Mouse (Mus musculus) MEL (cell line): Measurements from ENCODE around the gene Slc35c2. TPM values are rescaled to one million over a fixed set of nuclear protein-coding genes. Genes with fewer than 3 reads are reported as not detected.

ENCODE experiments used
- DNase-seq: peaks from one replicate; pipeline ENCODE4 v3.0.0; 2011; ENCODE audit warnings: low read depth, low spot score
- H3K27ac ChIP-seq: 2 replicates; pipeline ENCODE4 v1.5.1; 2012; ENCODE audit warnings: low read depth, mild to moderate bottlenecking, control low read depth, low read length, moderate library complexity; ENCODE audit not compliant: control insufficient read depth
- H3K27me3 ChIP-seq, 2 experiments: fragments of 150-350 bp in 1 of 2; sonication (generic) in 1 of 2; 2 replicates each; pipeline ENCODE4 v1.6.1; 2012; ENCODE audit warnings: low read length in 2 of 2, mild to moderate bottlenecking in 2 of 2, improper control_type of control experiment in 1 of 2, moderate library complexity in 1 of 2; ENCODE audit not compliant: insufficient read depth in 2 of 2, control insufficient read depth in 1 of 2
- H3K36me3 ChIP-seq, 2 experiments: 2 replicates each; pipeline ENCODE4 v1.6.1; 2012 to 2014; ENCODE audit warnings: low read length in 2 of 2, improper control_type of control experiment in 1 of 2, inconsistent platforms in 1 of 2, mild to moderate bottlenecking in 1 of 2; ENCODE audit not compliant: insufficient read depth in 2 of 2, control insufficient read depth in 1 of 2
- H3K4me1 ChIP-seq, 2 experiments: fragments of 150-350 bp in 1 of 2; sonication (generic) in 1 of 2; 2 replicates each; pipeline ENCODE4 v1.6.1; 2012; ENCODE audit warnings: low read length in 2 of 2, improper control_type of control experiment in 1 of 2, mild to moderate bottlenecking in 1 of 2; ENCODE audit not compliant: insufficient read depth in 2 of 2, control insufficient read depth in 1 of 2
- H3K4me3 ChIP-seq, 2 experiments: fragments of 150-350 bp in 1 of 2; sonication (generic) in 1 of 2; 2 replicates each; pipeline ENCODE4 v1.5.1; 2012; ENCODE audit warnings: low read depth in 2 of 2, low read length in 2 of 2, mild to moderate bottlenecking in 2 of 2, moderate library complexity in 2 of 2, control low read depth in 1 of 2, improper control_type of control experiment in 1 of 2; ENCODE audit not compliant: control insufficient read depth in 1 of 2, insufficient read depth in 1 of 2
- H3K79me2 ChIP-seq: 2 replicates; pipeline ENCODE4 v1.6.1; 2012; ENCODE audit warnings: mild to moderate bottlenecking, low read length, moderate library complexity; ENCODE audit not compliant: control insufficient read depth, poor library complexity, insufficient read depth
- H3K9ac ChIP-seq: 2 replicates; pipeline ENCODE4 v1.6.1; 2012; ENCODE audit warnings: low read depth, mild to moderate bottlenecking, control low read depth, low read length, moderate library complexity; ENCODE audit not compliant: control insufficient read depth, poor library complexity, severe bottlenecking
- H3K9me3 ChIP-seq: fragments of 150-350 bp; sonication (generic); replicated peaks from 2 replicates; pipeline ENCODE4 v1.6.1; 2012; ENCODE audit warnings: mild to moderate bottlenecking, low read length, improper control_type of control experiment, moderate library complexity; ENCODE audit not compliant: insufficient read depth
- CTCF ChIP-seq, 3 experiments: IDR thresholded peaks in 2 of 3; conservative IDR thresholded peaks in 1 of 3; 2 replicates each; pipeline ENCODE4 v1.5.1; 2011 to 2012; ENCODE audit warnings: low read length in 3 of 3, low read depth in 2 of 3, mild to moderate bottlenecking in 2 of 3, improper control_type of control experiment in 1 of 3, inconsistent platforms in 1 of 3, mixed read lengths in 1 of 3, moderate library complexity in 1 of 3; ENCODE audit not compliant: control insufficient read depth in 1 of 3, insufficient read depth in 1 of 3, poor library complexity in 1 of 3, severe bottlenecking in 1 of 3
- E2F4 ChIP-seq: IDR thresholded peaks from 2 replicates; pipeline ENCODE4 v1.6.1; 2011; ENCODE audit warnings: low read depth, low read length, improper control_type of control experiment, borderline replicate concordance
- ELF1 ChIP-seq: IDR thresholded peaks from 2 replicates; pipeline ENCODE4 v1.6.1; 2014; ENCODE audit warnings: low read depth, mild to moderate bottlenecking, inconsistent platforms, low read length, improper control_type of control experiment, moderate library complexity
- ETS1 ChIP-seq: IDR thresholded peaks from 2 replicates; pipeline ENCODE4 v1.6.1; 2012; ENCODE audit warnings: low read depth, mild to moderate bottlenecking, inconsistent platforms, low read length, improper control_type of control experiment, moderate library complexity
- HCFC1 ChIP-seq: IDR thresholded peaks from 2 replicates; pipeline ENCODE4 v1.6.1; 2012; ENCODE audit warnings: low read depth, mild to moderate bottlenecking, inconsistent platforms, low read length, improper control_type of control experiment, moderate library complexity
- JUND ChIP-seq: IDR thresholded peaks from 2 replicates; pipeline ENCODE4 v1.6.1; 2011; ENCODE audit warnings: low read depth, mild to moderate bottlenecking, improper control_type of control experiment, low read length
- KAT2A ChIP-seq: conservative IDR thresholded peaks from 2 replicates; pipeline ENCODE4 v1.6.1; 2012; ENCODE audit warnings: low read depth, low read length, improper control_type of control experiment, inconsistent platforms
- MEF2A ChIP-seq: IDR thresholded peaks from 2 replicates; pipeline ENCODE4 v1.6.1; 2014; ENCODE audit warnings: low read depth, mild to moderate bottlenecking, inconsistent platforms, low read length, improper control_type of control experiment; ENCODE audit not compliant: poor library complexity, insufficient replicate concordance, severe bottlenecking; ENCODE audit errors: extremely low read depth
- MXI1 ChIP-seq: IDR thresholded peaks from 2 replicates; pipeline ENCODE4 v1.6.1; 2011; ENCODE audit warnings: mild to moderate bottlenecking, low read depth, low read length, improper control_type of control experiment
- MYB ChIP-seq: IDR thresholded peaks from 2 replicates; pipeline ENCODE4 v1.6.1; 2011; ENCODE audit warnings: mild to moderate bottlenecking, low read depth, low read length, improper control_type of control experiment
- MYC ChIP-seq: IDR thresholded peaks from 2 replicates; pipeline ENCODE4 v1.6.1; 2011; ENCODE audit warnings: low read depth, mild to moderate bottlenecking, low read length, improper control_type of control experiment, moderate library complexity
- NELFE ChIP-seq: IDR thresholded peaks from 2 replicates; pipeline ENCODE4 v1.6.1; 2011; ENCODE audit warnings: low read depth, low read length, improper control_type of control experiment
- POLR2A ChIP-seq, 2 experiments: IDR thresholded peaks; 2 replicates each; pipeline ENCODE4 v1.6.1; 2011 to 2012; ENCODE audit warnings: low read length in 2 of 2, mild to moderate bottlenecking in 2 of 2, control low read depth in 1 of 2, improper control_type of control experiment in 1 of 2, low read depth in 1 of 2, moderate library complexity in 1 of 2; ENCODE audit not compliant: control insufficient read depth in 1 of 2, insufficient read depth in 1 of 2, poor library complexity in 1 of 2
- POLR2AphosphoS5 ChIP-seq: IDR thresholded peaks from 2 replicates; pipeline ENCODE4 v1.6.1; 2012; ENCODE audit warnings: low read depth, borderline replicate concordance, mild to moderate bottlenecking, inconsistent platforms, low read length, moderate library complexity, mixed read lengths
- SIN3A ChIP-seq: IDR thresholded peaks from 2 replicates; pipeline ENCODE4 v1.6.1; 2012; ENCODE audit warnings: low read length, improper control_type of control experiment, inconsistent platforms
- TAL1 ChIP-seq: IDR thresholded peaks from 2 replicates; pipeline ENCODE4 v1.6.1; 2012; ENCODE audit warnings: mild to moderate bottlenecking, inconsistent platforms, low read length, moderate library complexity, mixed read lengths
- TCF12 ChIP-seq: IDR thresholded peaks from 2 replicates; pipeline ENCODE4 v1.6.1; 2014; ENCODE audit warnings: low read depth, mild to moderate bottlenecking, inconsistent platforms, low read length, improper control_type of control experiment, moderate library complexity
- USF2 ChIP-seq, 2 experiments: IDR thresholded peaks; 2 replicates each; pipeline ENCODE4 v1.6.1; 2011 to 2012; ENCODE audit warnings: improper control_type of control experiment in 2 of 2, low read length in 2 of 2, borderline replicate concordance in 1 of 2, inconsistent platforms in 1 of 2, low read depth in 1 of 2, mild to moderate bottlenecking in 1 of 2; ENCODE audit not compliant: insufficient read depth in 1 of 2
- ZKSCAN1 ChIP-seq: IDR thresholded peaks from 2 replicates; pipeline ENCODE4 v1.6.1; 2012; ENCODE audit warnings: low read depth, mild to moderate bottlenecking, inconsistent platforms, low read length, improper control_type of control experiment, moderate library complexity
- ZNF384 ChIP-seq: IDR thresholded peaks from 2 replicates; pipeline ENCODE4 v1.6.1; 2012; ENCODE audit warnings: low read depth, mild to moderate bottlenecking, inconsistent platforms, low read length, improper control_type of control experiment
- polyA plus RNA-seq, 2 experiments: library from polyadenylated mRNA; stranded (reverse) in 1 of 2; unstranded in 1 of 2; fragments of >175 nt in 1 of 2; fragments of >200 nt in 1 of 2; gene quantifications; 2 replicates each; pipeline versions ENCODE4 v1.2.1 to v1.2.4; 2012; ENCODE audit warnings: low replicate concordance in 2 of 2, low read depth in 1 of 2; ENCODE audit not compliant: insufficient read length in 2 of 2, insufficient read depth in 1 of 2, missing spikeins in 1 of 2
- total RNA-seq: library from RNA; depleted of rRNA; stranded (reverse); fragments of 300-350 nt; gene quantifications from 2 replicates; pipeline ENCODE4 v1.2.3, GENCODE M21; 2012

Gene Slc35c2
- total and polyA plus RNA-seq, 3 experiments = 64.9 to 121 TPM; not detected in 1

DNA sequence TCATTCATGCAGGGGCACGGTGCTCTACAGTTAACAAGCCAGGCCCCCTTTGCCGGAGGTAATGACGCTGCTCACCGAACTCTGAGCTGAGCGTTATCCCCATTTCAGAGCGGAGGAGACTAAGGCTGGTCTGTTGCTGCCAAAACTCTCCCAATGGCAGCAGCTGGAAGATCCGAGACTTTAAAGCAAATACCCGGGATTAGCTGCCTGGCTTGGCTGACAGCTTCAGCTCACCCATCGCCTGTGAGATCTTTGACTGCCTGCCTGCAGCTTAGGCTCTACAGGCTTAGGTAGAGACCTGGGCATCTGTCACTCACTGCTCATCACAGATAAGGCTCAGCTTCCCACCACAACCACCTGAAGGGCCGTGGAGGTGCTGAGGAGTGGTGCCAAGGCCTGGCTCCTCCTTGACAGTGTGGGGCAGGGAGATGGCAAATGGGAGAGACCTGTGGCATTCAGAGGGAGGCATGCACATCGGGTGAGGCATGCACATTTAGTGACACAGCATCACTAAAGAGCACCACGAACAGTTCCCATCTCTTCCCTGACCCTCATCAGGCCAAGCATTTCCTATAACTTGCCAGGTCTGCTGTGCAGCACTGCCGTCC, 23.3 kb upstream of the Slc35c2 start:
- Histone ChIP-seq H3K27me3 (no peaks in the 10 kb centered on the region), H3K4me3 (no peak overlapping the region), H3K4me1 (no peaks in the 10 kb centered on the region), H3K36me3 (peaks cover 0 to 2% of the 10 kb centered on the region in 2 experiments; a peak in 1 of 4 replicates), H3K79me2 (no peaks in the 10 kb centered on the region), H3K9ac (no peak overlapping the region), H3K27ac (no peak overlapping the region), H3K9me3 (no peaks in the 10 kb centered on the region)
- DNase-seq = no peak
- TF ChIP-seq MEF2A (no peak), MYC (no peak), TAL1 (no peak), ZNF384 (no peak), POLR2AphosphoS5 (no peak), KAT2A (no peak), MYB (no peak), MXI1 (no peak), ZKSCAN1 (no peak), USF2 (IDR thresholded peaks at IDR 0.05; ENCODE audit: borderline replicate concordance in 1 of 2, insufficient read depth in 1 of 2, low read depth in 1 of 2, low read length in 2 of 2) (no peak), JUND (no peak), TCF12 (no peak), CTCF (IDR thresholded peaks at IDR 0.05 in 2 of 3, conservative IDR thresholded peaks at IDR 0.05 in 1 of 3; ENCODE audit: control insufficient read depth in 1 of 3, insufficient read depth in 1 of 3, low read depth in 2 of 3, low read length in 3 of 3, poor library complexity in 1 of 3, severe bottlenecking in 1 of 3) (no peak)

DNA sequence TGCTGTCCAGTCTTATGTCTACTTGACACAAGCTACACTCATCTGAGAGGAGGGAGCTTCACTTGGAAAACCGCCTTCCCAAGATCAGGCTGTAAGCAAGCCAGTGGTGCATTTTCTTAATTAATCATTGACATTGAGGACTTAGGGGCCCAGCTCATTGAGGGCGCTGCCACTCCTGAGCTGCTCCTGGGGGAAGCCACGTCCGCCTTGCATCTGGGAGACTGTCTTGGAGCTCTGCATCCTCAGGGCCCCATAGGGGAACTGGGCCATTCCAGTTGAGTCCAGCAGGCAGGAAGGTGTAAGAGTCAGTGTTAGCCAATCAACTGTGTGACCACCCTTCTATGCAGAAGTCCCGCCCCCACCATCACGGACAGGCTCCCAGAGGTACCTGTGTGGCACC, 20.1 kb upstream of the Slc35c2 start:
- Histone ChIP-seq H3K27ac (no peak overlapping the region), H3K4me3 (no peak overlapping the region), H3K4me1 (no peaks in the 10 kb centered on the region), H3K79me2 (no peaks in the 10 kb centered on the region), H3K36me3 (no peaks in the 10 kb centered on the region; a peak in 2 of 4 replicates), H3K9me3 (no peaks in the 10 kb centered on the region), H3K9ac (no peak overlapping the region), H3K27me3 (no peaks in the 10 kb centered on the region)
- DNase-seq = no peak
- TF ChIP-seq CTCF (IDR thresholded peaks at IDR 0.05 in 2 of 3, conservative IDR thresholded peaks at IDR 0.05 in 1 of 3; ENCODE audit: control insufficient read depth in 1 of 3, insufficient read depth in 1 of 3, low read depth in 2 of 3, low read length in 3 of 3, poor library complexity in 1 of 3, severe bottlenecking in 1 of 3) (no peak), SIN3A (no peak), HCFC1 (no peak), E2F4 (no peak), ELF1 (no peak), ETS1 (no peak), MYC (no peak), MXI1 (no peak), POLR2AphosphoS5 (no peak), NELFE (no peak), POLR2A (IDR thresholded peaks at IDR 0.05; ENCODE audit: control insufficient read depth in 1 of 2, insufficient read depth in 1 of 2, low read depth in 1 of 2, low read length in 2 of 2, poor library complexity in 1 of 2) (no peak)
